Mouse (Mus musculus) testis, adult 2 months (tissue): ENCODE measurements around the gene Cd19.

Experiments used
- CTCF ChIP-seq: fragments of 200-500 bp; IDR thresholded peaks from 2 replicates; pipeline ENCODE4 v1.5.1; 2012; ENCODE audit warnings: low read depth, mild to moderate bottlenecking, inconsistent platforms, low read length, moderate library complexity; ENCODE audit not compliant: control insufficient read depth, insufficient read depth, insufficient replicate concordance
- POLR2A ChIP-seq: fragments of 200-500 bp; IDR thresholded peaks from 2 replicates; pipeline ENCODE4 v1.6.1; 2012; ENCODE audit warnings: low read depth, mild to moderate bottlenecking, inconsistent platforms, low read length, moderate library complexity; ENCODE audit not compliant: control insufficient read depth

GRCm38 (mm10) chr7:126430167-126430566, 15.5 kb upstream of the Cd19 start:
- TF ChIP-seq CTCF = no peak
- no peak for TF ChIP-seq POLR2A
